Mouse (Mus musculus) kidney, adult 2 months (tissue): ENCODE data around the gene Olfr342.

Source experiments
- CTCF ChIP-seq: fragments of 200-500 bp; conservative IDR thresholded peaks from 2 replicates; pipeline ENCODE4 v1.5.1; 2011; ENCODE audit warnings: low read depth, mild to moderate bottlenecking, control low read depth, low read length, moderate library complexity, mixed read lengths; ENCODE audit not compliant: insufficient read depth, insufficient read length
- POLR2A ChIP-seq: fragments of 200-500 bp; IDR thresholded peaks from one replicate; pipeline ENCODE4 v1.6.1; 2011; ENCODE audit warnings: low read depth, low read length, control low read depth

DNA sequence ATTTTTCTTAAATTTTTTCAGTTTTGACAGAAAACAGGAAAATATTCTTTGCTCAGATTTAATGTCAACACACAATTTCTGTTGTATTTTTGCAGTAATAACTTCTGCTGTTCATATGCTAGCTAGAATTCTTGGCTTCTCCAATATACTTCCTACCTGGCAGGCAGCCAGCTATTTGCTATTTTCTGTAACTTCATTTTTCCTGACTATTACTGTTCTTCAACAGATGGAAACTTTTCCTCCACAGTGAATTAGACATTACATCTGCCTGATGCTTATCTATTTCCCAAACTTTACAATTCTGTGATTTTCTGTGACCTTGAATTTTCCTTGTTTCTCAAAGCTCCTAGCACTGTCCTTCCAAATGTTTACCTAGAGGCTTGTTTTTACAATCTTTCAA lies 42.2 kb downstream of the Olfr342 start:
- TF ChIP-seq POLR2A (no peak), CTCF (no peak)
